Mouse (Mus musculus): ENCODE data around the gene Slc6a17.

- TF ChIP-seq CTCF (IDR thresholded peaks at IDR 0.05; ENCODE audit: extremely low read depth, insufficient read depth, low read length) (no peak), POLR2A (IDR thresholded peaks at IDR 0.05; ENCODE audit: extremely low read depth, insufficient read depth, low read length) (no peak)
These were observed 76.5 kb downstream of the Slc6a17 start for GRCm38 (mm10) chr3:107441306-107441705.

Measured in cortical plate, adult 2 months (tissue).